Mouse (Mus musculus) liver, adult 2 months (tissue): ENCODE results near the gene Syngr2.

Experiments used
- CTCF ChIP-seq: fragments of 200-500 bp; IDR thresholded peaks from 2 replicates; pipeline ENCODE4 v1.5.1; 2011; ENCODE audit warnings: low read depth, low read length, control low read depth
- POLR2A ChIP-seq: fragments of 200-500 bp; IDR thresholded peaks from 2 replicates; pipeline ENCODE4 v1.6.1; 2011; ENCODE audit warnings: low read length, control low read depth; ENCODE audit not compliant: insufficient read depth; ENCODE audit errors: extremely low read depth

DNA sequence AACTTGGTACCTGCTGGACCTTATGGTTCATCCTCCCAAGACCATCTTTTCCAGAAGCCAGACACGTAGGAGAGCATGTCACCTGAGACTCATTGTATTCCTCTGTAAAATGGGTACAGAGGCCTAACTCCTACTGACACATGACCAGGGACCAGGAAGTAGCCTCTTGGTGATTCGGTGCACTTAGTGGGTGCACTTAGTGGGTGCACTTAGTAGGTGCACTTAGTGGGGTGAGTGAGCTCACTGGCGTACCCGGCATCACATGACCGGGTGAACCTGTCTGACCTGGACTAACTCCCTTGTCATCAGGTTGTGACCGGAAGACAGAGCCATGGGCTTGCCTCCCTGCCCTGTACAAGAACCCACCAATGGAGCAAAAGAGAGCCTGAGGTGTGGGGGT lies 2.7 kb upstream of the Syngr2 start:
- TF ChIP-seq CTCF (no peak), POLR2A (no peak)
